Mouse (Mus musculus) stomach, embryonic 16.5 days (tissue): ENCODE results near the gene Krt7. TPM values are rescaled to one million over a fixed set of nuclear protein-coding genes. Genes with fewer than 3 reads are reported as not detected.

Source experiments
- ATAC-seq: fragments of 200-750 bp; cut with Nextera tagmentation; 2 replicates; pipeline ENCODE4 v1.8.0; 2017; ENCODE audit warnings: moderate number of reproducible peaks, moderate TSS enrichment; ENCODE audit not compliant: insufficient read depth, low FRiP score
- H3K27ac ChIP-seq: fragments of 300-500 bp; sonication (generic); 2 replicates; pipeline ENCODE4 v1.5.1; 2014; ENCODE audit warnings: low read length
- H3K27me3 ChIP-seq: fragments of 300-500 bp; sonication (generic); 2 replicates; pipeline ENCODE4 v1.6.1; 2014; ENCODE audit warnings: low read length, control low read depth, mixed read lengths; ENCODE audit not compliant: control insufficient read depth, insufficient read depth
- H3K36me3 ChIP-seq: fragments of 300-500 bp; sonication (generic); 2 replicates; pipeline ENCODE4 v1.6.1; 2014; ENCODE audit warnings: low read length; ENCODE audit not compliant: control insufficient read depth, insufficient read depth
- H3K4me1 ChIP-seq: fragments of 300-500 bp; sonication (generic); 2 replicates; pipeline ENCODE4 v1.6.1; 2014; ENCODE audit warnings: low read length, control low read depth, mixed read lengths; ENCODE audit not compliant: control insufficient read depth, insufficient read depth
- H3K4me2 ChIP-seq: fragments of 300-500 bp; sonication (generic); 2 replicates; pipeline ENCODE4 v1.6.1; 2014; ENCODE audit warnings: low read depth, low read length, mixed read lengths
- H3K4me3 ChIP-seq: fragments of 300-500 bp; sonication (generic); replicated peaks from 2 replicates; pipeline ENCODE4 v1.5.1; 2014; ENCODE audit warnings: mild to moderate bottlenecking, low read length
- H3K9ac ChIP-seq: fragments of 300-500 bp; sonication (generic); 2 replicates; pipeline ENCODE4 v1.6.1; 2014; ENCODE audit warnings: low read length
- H3K9me3 ChIP-seq: fragments of 300-500 bp; sonication (generic); replicated peaks from 2 replicates; pipeline ENCODE4 v1.6.1; 2016; ENCODE audit warnings: low read length, control low read depth; ENCODE audit not compliant: control insufficient read depth
- WGBS: fragments of 180-500 bp; shearing (Covaris S2); extraction: QIAGEN DNeasy Blood & Tissue Kit; methylation state at CpG from one replicate; pipeline ENCODE4 v1.1.7; 2014; 5-methylcytosine and 5-hydroxymethylcytosine counted together
- polyA plus RNA-seq: library from polyadenylated mRNA; unstranded; fragments of >200 nt; fragmentation: Nextera tagmentation; extraction: Ambion mirVana; gene quantifications from 2 replicates; pipeline ENCODE4 v1.2.1, GENCODE M21; 2015

The Krt7 gene
- polyA plus RNA-seq, 1 experiment from 2014 or later: 378 TPM

GRCm38 (mm10) chr15:101374879-101375278 lies 36.0 kb upstream of the Krt7 start:
- Histone ChIP-seq H3K4me1 (peaks cover 33% of the 10 kb centered on the region), H3K27me3 (no peaks in the 10 kb centered on the region), H3K9me3 (no peaks in the 10 kb centered on the region), H3K27ac (peak overlapping the region; percentile 22; the same call in 1 of the 2 replicates), H3K4me3 (no peak overlapping the region), H3K9ac (0 out of 2 replicates have a peak overlapping the region, but pooled peaks have one; percentile 5), H3K4me2 (no peak overlapping the region), H3K36me3 (no peaks in the 10 kb centered on the region)
- WGBS: 48% methylated on average over 4 of the region's 4 CpGs
- ATAC-seq: no peak

- Histone ChIP-seq H3K27me3 (no peaks in the 10 kb centered on the region), H3K27ac (peak overlapping the region; percentile 22; the same call in 1 of the 2 replicates), H3K9me3 (no peaks in the 10 kb centered on the region), H3K4me2 (no peak overlapping the region), H3K4me3 (no peak overlapping the region), H3K9ac (no peak overlapping the region), H3K4me1 (peaks cover 23% of the 10 kb centered on the region), H3K36me3 (no peaks in the 10 kb centered on the region)
- ATAC-seq: no peak
- WGBS: 78% methylated on average over 6 of the region's 6 CpGs
Observed at GRCm38 (mm10) chr15:101375956-101376775, 34.7 kb upstream of the Krt7 start.

DNA sequence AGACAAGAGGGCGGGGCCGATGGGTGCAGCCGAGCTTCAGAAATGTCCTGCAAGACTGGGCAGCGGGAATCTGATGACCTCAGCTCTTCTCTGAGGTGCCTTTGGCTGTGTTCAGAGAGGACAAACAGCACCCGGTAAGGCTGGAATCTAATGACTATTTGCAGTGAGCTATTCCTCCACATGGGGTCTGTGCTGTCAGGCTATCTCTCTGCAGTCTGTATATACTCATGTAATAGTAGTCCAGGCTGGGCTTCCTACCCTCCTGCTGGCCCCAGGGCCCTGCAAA lies 34.1 kb upstream of the Krt7 start:
- Histone ChIP-seq H3K27me3 (no peaks in the 10 kb centered on the region), H3K4me3 (no peak overlapping the region), H3K9ac (no peak overlapping the region), H3K27ac (no peak overlapping the region), H3K4me1 (peaks cover 23% of the 10 kb centered on the region), H3K9me3 (no peaks in the 10 kb centered on the region), H3K4me2 (no peak overlapping the region), H3K36me3 (no peaks in the 10 kb centered on the region)
- 58% methylated on average over 5 of the region's 5 CpGs for WGBS
- no peak for ATAC-seq

DNA sequence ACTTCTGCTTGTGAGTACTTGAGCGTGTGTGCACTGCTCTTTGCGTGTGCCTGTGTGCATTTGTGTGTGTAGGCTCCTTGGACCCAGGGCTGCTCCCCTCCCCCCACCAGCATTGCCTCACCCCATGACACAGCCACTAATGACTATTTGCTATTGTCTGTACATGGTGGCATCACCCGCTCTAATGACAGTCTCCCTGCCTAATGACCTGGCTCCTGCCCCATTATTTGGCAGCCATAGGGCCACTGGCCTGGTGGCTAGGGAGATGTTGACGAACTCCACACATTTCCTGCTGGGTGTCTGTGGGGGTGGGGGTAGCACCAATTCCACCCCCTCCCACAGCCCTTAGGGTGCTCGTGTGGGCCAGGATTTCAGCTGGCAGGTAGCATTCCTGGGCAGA lies 32.2 kb upstream of the Krt7 start:
- ATAC-seq: no peak

GRCm38 (mm10) chr15:101381758-101382157 lies 29.1 kb upstream of the Krt7 start:
- H3K27ac ChIP-seq: peak overlapping the region; percentile 7; the same call in 1 of the 2 replicates

More for the DNA sequence above, 32.2 kb upstream of the Krt7 start:
- Histone ChIP-seq H3K27ac (no peak overlapping the region), H3K36me3 (no peaks in the 10 kb centered on the region), H3K4me3 (no peak overlapping the region), H3K4me1 (peaks cover 27% of the 10 kb centered on the region), H3K4me2 (no peak overlapping the region), H3K9ac (no peak overlapping the region), H3K27me3 (no peaks in the 10 kb centered on the region), H3K9me3 (no peaks in the 10 kb centered on the region)
- WGBS: 80% methylated on average over 5 of the region's 5 CpGs

DNA sequence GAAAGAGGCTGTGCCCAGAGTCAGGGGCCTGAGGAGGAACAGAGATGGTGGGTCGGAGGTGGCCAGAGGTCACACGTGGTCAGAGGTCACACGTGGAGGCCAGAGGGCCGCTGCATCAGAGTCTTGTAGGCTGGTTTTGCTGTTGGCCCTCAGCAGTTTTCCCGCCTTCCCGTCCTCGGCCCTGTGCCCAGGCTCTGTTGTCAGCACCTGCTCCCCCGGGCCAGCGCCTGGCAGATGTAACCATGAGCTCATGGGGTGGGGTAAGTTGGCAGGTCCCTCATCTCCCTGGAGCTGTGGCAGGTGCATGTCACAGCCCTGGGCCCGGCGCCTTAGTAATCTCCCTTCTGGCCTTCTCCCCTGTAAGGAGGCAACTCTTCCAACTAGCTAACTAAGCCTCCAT lies 28.0 kb upstream of the Krt7 start:
- H3K9ac ChIP-seq: no peak overlapping the region
- peaks cover 18% of the 10 kb centered on the region for H3K4me1 ChIP-seq
- H3K9me3 ChIP-seq: no peaks in the 10 kb centered on the region
- H3K36me3 ChIP-seq: no peaks in the 10 kb centered on the region
- 83% methylated on average over 11 of the region's 11 CpGs for WGBS
- H3K27me3 ChIP-seq: no peaks in the 10 kb centered on the region
- H3K4me3 ChIP-seq: no peak overlapping the region
- H3K27ac ChIP-seq: no peak overlapping the region
- no peak overlapping the region for H3K4me2 ChIP-seq
- ATAC-seq: no peak

More at GRCm38 (mm10) chr15:101381758-101382157, 29.1 kb upstream of the Krt7 start:
- ATAC-seq: no peak
- Histone ChIP-seq H3K4me2 (no peak overlapping the region), H3K4me1 (peaks cover 14% of the 10 kb centered on the region), H3K27me3 (no peaks in the 10 kb centered on the region), H3K4me3 (no peak overlapping the region), H3K9ac (no peak overlapping the region), H3K36me3 (no peaks in the 10 kb centered on the region), H3K9me3 (no peaks in the 10 kb centered on the region)
- WGBS: 36% methylated on average over 9 of the region's 9 CpGs

DNA sequence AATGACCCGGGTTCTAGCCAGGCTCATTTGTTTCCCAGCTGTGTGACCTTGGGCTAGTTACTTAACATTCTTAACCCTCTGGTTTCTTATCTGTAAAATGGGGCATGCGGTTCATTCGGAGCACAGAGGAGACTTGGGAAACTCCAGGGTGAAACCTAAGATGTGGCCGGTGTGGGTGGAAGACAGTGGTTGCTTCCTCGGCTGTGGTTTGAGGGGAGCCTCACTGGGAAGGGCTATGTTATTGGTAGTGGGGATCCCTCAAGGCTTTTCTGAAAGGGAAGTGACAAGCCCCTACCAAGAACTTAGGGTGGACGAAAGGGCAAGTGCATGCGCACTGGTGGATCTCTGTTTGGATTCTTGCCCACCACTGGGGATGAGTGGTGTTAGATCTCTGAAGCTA lies 26.2 kb upstream of the Krt7 start:
- WGBS: 70% methylated on average over 7 of the region's 7 CpGs
- Histone ChIP-seq H3K4me2 (no peak overlapping the region), H3K27ac (no peak overlapping the region), H3K27me3 (no peaks in the 10 kb centered on the region), H3K4me1 (peaks cover 23% of the 10 kb centered on the region), H3K4me3 (no peak overlapping the region), H3K9ac (no peak overlapping the region), H3K9me3 (no peaks in the 10 kb centered on the region), H3K36me3 (no peaks in the 10 kb centered on the region)
- no peak for ATAC-seq

GRCm38 (mm10) chr15:101385064-101385463 lies 25.8 kb upstream of the Krt7 start:
- Histone ChIP-seq H3K9me3 (no peaks in the 10 kb centered on the region), H3K36me3 (no peaks in the 10 kb centered on the region), H3K27me3 (no peaks in the 10 kb centered on the region), H3K4me3 (no peak overlapping the region), H3K9ac (no peak overlapping the region), H3K4me2 (no peak overlapping the region), H3K4me1 (peaks cover 24% of the 10 kb centered on the region), H3K27ac (no peak overlapping the region)
- ATAC-seq: no peak
- 80% methylated on average over 6 of the region's 6 CpGs for WGBS

- no peak overlapping the region for H3K9ac ChIP-seq
- no peak for ATAC-seq
- peak overlapping the region; percentile 39 for H3K27ac ChIP-seq
- H3K4me3 ChIP-seq: no peak overlapping the region
- no peak overlapping the region for H3K4me2 ChIP-seq
- H3K4me1 ChIP-seq: peaks cover 15% of the 10 kb centered on the region; the same call in 1 of the 2 replicates
- H3K36me3 ChIP-seq: no peaks in the 10 kb centered on the region
- H3K27me3 ChIP-seq: no peaks in the 10 kb centered on the region
- WGBS: 53% methylated on average over 3 of the region's 3 CpGs
- H3K9me3 ChIP-seq: no peaks in the 10 kb centered on the region
Observed at GRCm38 (mm10) chr15:101387176-101387575, 23.7 kb upstream of the Krt7 start.
